23 mouse cellular contexts compared by ENCODE assay signal in genomic region chr9:66727333-66727732, GRCm38 (mm10). TPM values are rescaled to one million over a fixed set of nuclear protein-coding genes. Genes with fewer than 3 reads are reported as not detected.
DNase-seq lines count a peak whose midpoint lies in the region; ATAC-seq and TF ChIP-seq lines count a peak whose summit lies in the region.
"Had no signal": no experiment of that assay in that cellular context is flagged by ENCODE, and none has a peak within 500 bp of the region (broad histone marks: within the 10 kb centered on the region; RNA-seq: fewer than 3 reads in every experiment).

No protein-coding gene starts in this region.

- no peaks in the 10 kb centered on the region for H3K36me3 ChIP-seq in midbrain, embryonic 10.5 days
- no peaks in the 10 kb centered on the region for H3K36me3 ChIP-seq in midbrain, postnatal 0 days (ENCODE audit: insufficient read depth, low read length)
- H3K36me3 ChIP-seq: heart, embryonic 13.5 days; hindbrain, embryonic 12.5 days; liver, embryonic 13.5 days; neural tube, embryonic 12.5 days had no signal

- no peak for TF ChIP-seq CTCF in midbrain, postnatal 0 days (IDR thresholded peaks at IDR 0.05)

- H3K27ac ChIP-seq in midbrain, embryonic 10.5 days (replicated peaks), result 0 out of 2 replicates have a peak overlapping the region, but pooled peaks have one; percentile 23
- no peak overlapping the region for H3K27ac ChIP-seq in midbrain, postnatal 0 days (ENCODE audit: low read depth, low read length)
- H3K27ac ChIP-seq: heart, adult 2 months; heart, embryonic 13.5 days; hindbrain, embryonic 12.5 days; liver, embryonic 13.5 days; neural tube, embryonic 12.5 days had no signal

- no peak overlapping the region for H3K4me3 ChIP-seq in midbrain, embryonic 10.5 days
- no peak overlapping the region for H3K4me3 ChIP-seq in midbrain, postnatal 0 days (ENCODE audit: low read depth, low read length)
- H3K4me3 ChIP-seq: heart, adult 2 months; heart, embryonic 13.5 days; hindbrain, embryonic 12.5 days; liver, embryonic 13.5 days; megakaryocyte, embryonic 14.5 days; neural tube, embryonic 12.5 days had no signal

- peak; percentile 78 for DNase-seq in cerebellum, adult 11-12 months
- no peak for DNase-seq in cerebellum, postnatal 4 days (ENCODE audit: low spot score in 2 of 2)
- DNase-seq in midbrain, embryonic 10.5 days (ENCODE audit: low spot score), result no peak
- DNase-seq in midbrain, postnatal 0 days (ENCODE audit: low spot score), result no peak
- DNase-seq in cerebellum, postnatal 36 days, result peak; percentile 54 to 58
- no peak for DNase-seq in testis, postnatal 10 days (ENCODE audit: low spot score)
- DNase-seq in spleen, postnatal 10 days (ENCODE audit: low spot score in 2 of 2), result no peak
- DNase-seq: adrenal gland, postnatal 14 days; gastrocnemius, postnatal 36 days; heart, adult 2 months; heart, postnatal 14 days; liver, embryonic 13.5 days; lung, adult 2 months; lung, postnatal 36 days; midbrain, embryonic 14.5 days; right cerebral cortex, postnatal 14 days; spleen, adult 18-20 months; thymus, adult 18-20 months; thymus, postnatal 36 days had no signal

- no peaks in the 10 kb centered on the region for H3K27me3 ChIP-seq in midbrain, embryonic 10.5 days (ENCODE audit: low read depth, poor library complexity, severe bottlenecking)
- no peaks in the 10 kb centered on the region for H3K27me3 ChIP-seq in midbrain, postnatal 0 days (ENCODE audit: insufficient read depth, low read length)
- H3K27me3 ChIP-seq: hindbrain, embryonic 12.5 days; liver, embryonic 13.5 days; neural tube, embryonic 12.5 days had no signal

- no peak overlapping the region for H3K9ac ChIP-seq in midbrain, postnatal 0 days (replicated peaks; ENCODE audit: low read length, poor library complexity, severe bottlenecking)
- H3K9ac ChIP-seq: heart, embryonic 13.5 days; hindbrain, embryonic 12.5 days; liver, embryonic 13.5 days; neural tube, embryonic 12.5 days had no signal

- H3K4me2 ChIP-seq in midbrain, postnatal 0 days (ENCODE audit: low read depth, low read length, poor library complexity, severe bottlenecking), result no peak overlapping the region
- H3K4me2 ChIP-seq: heart, embryonic 13.5 days; hindbrain, embryonic 12.5 days; liver, embryonic 13.5 days; neural tube, embryonic 12.5 days had no signal

- 77% methylated on average over 7 of the region's 7 CpGs for WGBS in midbrain, embryonic 10.5 days
- 77% methylated on average over 7 of the region's 7 CpGs for WGBS in midbrain, postnatal 0 days

- H3K4me1 ChIP-seq in midbrain, embryonic 10.5 days, result peaks cover 10% of the 10 kb centered on the region; the same call in 1 of the 2 replicates
- no peaks in the 10 kb centered on the region for H3K4me1 ChIP-seq in midbrain, postnatal 0 days (ENCODE audit: insufficient read depth, low read length)
- H3K4me1 ChIP-seq: liver, embryonic 13.5 days; neural tube, embryonic 12.5 days had no signal

- H3K9me3 ChIP-seq in midbrain, embryonic 10.5 days (replicated peaks), result no peaks in the 10 kb centered on the region
- no peaks in the 10 kb centered on the region for H3K9me3 ChIP-seq in midbrain, postnatal 0 days (ENCODE audit: low read length)
- H3K9me3 ChIP-seq: heart, embryonic 13.5 days; hindbrain, embryonic 12.5 days; liver, embryonic 13.5 days; neural tube, embryonic 12.5 days had no signal

- ATAC-seq in midbrain, postnatal 0 days (ENCODE audit: low FRiP score), result no peak

RNA-seq across cellular contexts. Expression of gene Car12, which starts 13.8 kb away (rescaled TPM):
- 0.93 and 1.5 TPM in 2 replicates for polyA plus RNA-seq in midbrain, embryonic 10.5 days (2016; fragmentation: Nextera tagmentation; extraction: Ambion mirVana)
- total RNA-seq in midbrain, postnatal 0 days (2014; rRNA removed), result 2.8 and 6.6 TPM in 2 replicates
- polyA plus RNA-seq in midbrain, postnatal 0 days (2015; fragmentation: Nextera tagmentation; extraction: Ambion mirVana), result 0.32 and 0.79 TPM in 2 replicates
- total RNA-seq: heart, adult 2 months; heart, postnatal 14 days had no signal
- polyA plus RNA-seq: heart, adult 2 months had no signal

Comparison
In these comparisons a context has a peak if more than half of its experiments do, and no peak if none do; other contexts are left out.
1. DNase-seq: peak in cerebellum, adult 11-12 months (single experiment) and cerebellum, postnatal 36 days (2 of 2); none in cerebellum, postnatal 4 days (0 of 2), midbrain, embryonic 10.5 days (single experiment), midbrain, postnatal 0 days (single experiment), testis, postnatal 10 days (single experiment) and spleen, postnatal 10 days (0 of 2).